Mouse (Mus musculus): Measurements from ENCODE around the gene Grin3b. TPM values are rescaled to one million over a fixed set of nuclear protein-coding genes. Genes with fewer than 3 reads are reported as not detected.
A peak's percentile ranks its signal among the peaks of the same experiment; 100 is the strongest.

Grin3b gene
- polyA plus RNA-seq, 1 experiment: 0.91 TPM

DNA sequence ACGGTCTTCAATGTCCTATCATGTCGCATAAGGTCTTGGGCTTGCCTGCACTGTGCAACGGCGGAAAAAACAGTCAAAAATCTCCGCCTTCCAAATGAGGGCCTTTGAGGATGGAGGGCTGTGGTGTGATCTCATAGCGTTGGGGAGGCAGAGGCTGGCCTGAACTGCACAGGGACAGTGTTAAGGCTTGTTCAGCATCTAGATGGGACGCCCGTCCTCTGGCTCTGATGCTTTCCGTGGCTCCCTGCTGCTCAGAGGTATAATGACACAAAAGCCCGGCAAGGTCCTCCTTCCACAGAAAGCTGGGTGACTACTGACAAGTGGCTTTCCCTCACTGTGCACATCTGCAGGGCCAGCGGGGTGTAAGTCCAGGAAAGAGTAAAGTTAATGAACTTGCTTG is 49.7 kb downstream of the Grin3b start:
- no peak for TF ChIP-seq CTCF (IDR thresholded peaks at IDR 0.05; ENCODE audit: low read depth, low read length)
- TF ChIP-seq POLR2A (IDR thresholded peaks at IDR 0.05; ENCODE audit: borderline replicate concordance, low read depth, low read length): no peak
- Histone ChIP-seq H3K4me1 (ENCODE audit: control insufficient read depth, insufficient read depth, low read length) (peaks cover 36% of the 10 kb centered on the region), H3K4me3 (ENCODE audit: insufficient read depth, low read length) (no peak overlapping the region), H3K27ac (ENCODE audit: insufficient read depth, low read depth, low read length) (no peak overlapping the region)

DNA sequence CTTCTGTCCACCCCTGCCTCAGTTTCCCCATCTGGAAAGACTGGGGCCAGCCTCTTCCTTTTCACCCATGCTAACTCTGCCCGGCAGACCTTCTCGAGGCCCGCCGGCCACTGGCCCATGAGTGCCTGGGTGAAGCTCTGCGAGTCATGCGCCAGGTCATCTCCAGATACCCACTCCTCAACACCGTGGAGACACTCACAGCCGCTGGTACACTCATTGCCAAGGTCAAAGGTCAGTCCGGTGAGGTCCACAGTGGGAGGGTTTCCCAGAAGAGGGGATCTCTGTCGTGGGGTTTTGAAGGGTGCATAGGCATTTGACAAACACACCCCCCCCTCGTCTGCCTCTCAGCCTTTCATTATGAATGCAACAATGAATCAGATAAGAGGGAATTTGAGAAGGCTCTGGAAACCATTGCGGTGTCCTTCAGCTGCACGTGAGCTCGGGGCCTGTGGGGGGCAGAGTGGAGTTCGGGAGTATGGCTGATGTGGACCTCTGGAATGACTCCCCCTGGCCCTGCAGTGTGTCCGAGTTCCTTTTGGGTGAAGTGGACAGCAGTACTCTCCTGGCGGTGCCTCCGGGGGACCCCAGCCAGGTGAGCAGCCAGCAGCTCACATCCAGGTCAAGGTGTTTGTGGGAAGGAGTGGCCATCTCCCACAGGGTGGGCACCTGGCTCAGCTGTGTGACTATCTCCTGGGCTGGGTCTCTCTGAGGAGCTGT is 50.2 kb downstream of the Grin3b start:
- Histone ChIP-seq H3K27ac (ENCODE audit: insufficient read depth, low read depth, low read length) (no peak overlapping the region), H3K4me3 (ENCODE audit: insufficient read depth, low read length) (no peak overlapping the region), H3K4me1 (ENCODE audit: control insufficient read depth, insufficient read depth, low read length) (peaks cover 41% of the 10 kb centered on the region)
- no peak for TF ChIP-seq POLR2A (IDR thresholded peaks at IDR 0.05; ENCODE audit: borderline replicate concordance, low read depth, low read length)
- TF ChIP-seq CTCF (IDR thresholded peaks at IDR 0.05; ENCODE audit: low read depth, low read length): no peak

DNA sequence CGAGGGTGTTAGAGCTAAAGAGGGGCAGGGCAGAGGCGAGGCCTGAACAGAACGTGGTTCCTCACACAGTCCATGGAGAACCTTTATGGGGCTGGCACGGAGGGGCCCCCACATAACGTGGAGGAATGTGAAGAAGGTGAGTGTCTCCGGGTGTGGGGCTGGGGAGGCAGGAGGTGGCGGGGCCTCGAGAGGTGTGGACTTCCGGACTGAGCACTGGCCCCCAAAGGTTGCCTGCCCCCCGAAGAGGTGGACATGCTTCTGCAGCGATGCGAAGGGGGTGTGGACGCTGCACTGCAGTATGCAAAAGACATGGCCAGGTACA is 50.8 kb downstream of the Grin3b start:
- no peak overlapping the region for H3K27ac ChIP-seq (ENCODE audit: insufficient read depth, low read depth, low read length)
- peaks cover 38% of the 10 kb centered on the region for H3K4me1 ChIP-seq (ENCODE audit: control insufficient read depth, insufficient read depth, low read length)
- H3K4me3 ChIP-seq (ENCODE audit: insufficient read depth, low read length): no peak overlapping the region
- TF ChIP-seq CTCF (IDR thresholded peaks at IDR 0.05; ENCODE audit: low read depth, low read length): no peak
- TF ChIP-seq POLR2A (IDR thresholded peaks at IDR 0.05; ENCODE audit: borderline replicate concordance, low read depth, low read length): no peak

DNA sequence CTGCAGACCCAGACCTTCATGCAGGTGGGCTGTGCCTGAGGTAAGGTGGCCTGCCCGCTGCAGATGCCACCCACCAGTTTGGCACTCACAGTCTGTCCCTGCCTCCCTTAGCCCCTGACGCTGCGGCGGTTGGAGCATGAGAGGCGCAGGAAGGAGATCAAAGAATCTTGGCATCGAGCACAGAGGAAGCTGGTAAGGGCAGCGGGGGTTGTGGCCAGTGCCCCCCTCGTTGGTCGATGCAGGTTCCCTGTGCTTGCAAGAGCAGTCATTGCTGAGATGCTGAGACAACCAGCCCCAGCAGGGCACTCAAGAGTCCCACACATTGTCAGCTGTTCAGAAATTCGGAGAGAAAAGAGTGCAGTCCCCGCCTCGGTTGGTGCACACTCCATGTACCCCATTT is 51.6 kb downstream of the Grin3b start:
- Histone ChIP-seq H3K4me1 (ENCODE audit: control insufficient read depth, insufficient read depth, low read length) (peaks cover 37% of the 10 kb centered on the region), H3K27ac (ENCODE audit: insufficient read depth, low read depth, low read length) (no peak overlapping the region), H3K4me3 (ENCODE audit: insufficient read depth, low read length) (no peak overlapping the region)
- TF ChIP-seq POLR2A (IDR thresholded peaks at IDR 0.05; ENCODE audit: borderline replicate concordance, low read depth, low read length) (no peak), CTCF (IDR thresholded peaks at IDR 0.05; ENCODE audit: low read depth, low read length) (no peak)

DNA sequence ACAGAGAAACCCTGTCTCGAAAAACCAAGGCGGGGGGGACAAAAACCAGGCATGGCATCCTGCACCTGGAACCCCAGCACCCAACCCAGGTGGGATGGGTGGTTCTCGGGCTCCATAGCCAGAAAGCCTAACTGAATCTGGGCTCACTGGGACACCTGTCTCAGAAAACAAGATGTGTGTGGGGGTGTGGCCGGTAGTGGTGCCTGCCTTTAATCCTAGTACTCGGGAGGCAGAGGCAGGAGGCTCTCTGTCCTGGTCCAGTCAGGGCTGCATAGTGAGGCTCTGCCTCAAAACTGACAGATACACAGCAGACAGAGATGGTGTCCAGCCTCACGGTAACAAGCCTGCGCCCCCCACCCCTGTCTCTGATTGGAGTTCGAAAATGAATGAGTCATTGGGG is 52.3 kb downstream of the Grin3b start:
- H3K27ac ChIP-seq (ENCODE audit: insufficient read depth, low read depth, low read length): peak overlapping the region; percentile 7; the same call in 1 of the 2 replicates
- H3K4me3 ChIP-seq (ENCODE audit: insufficient read depth, low read length): no peak overlapping the region
- TF ChIP-seq POLR2A (IDR thresholded peaks at IDR 0.05; ENCODE audit: borderline replicate concordance, low read depth, low read length): no peak
- no peak for TF ChIP-seq CTCF (IDR thresholded peaks at IDR 0.05; ENCODE audit: low read depth, low read length)

DNA sequence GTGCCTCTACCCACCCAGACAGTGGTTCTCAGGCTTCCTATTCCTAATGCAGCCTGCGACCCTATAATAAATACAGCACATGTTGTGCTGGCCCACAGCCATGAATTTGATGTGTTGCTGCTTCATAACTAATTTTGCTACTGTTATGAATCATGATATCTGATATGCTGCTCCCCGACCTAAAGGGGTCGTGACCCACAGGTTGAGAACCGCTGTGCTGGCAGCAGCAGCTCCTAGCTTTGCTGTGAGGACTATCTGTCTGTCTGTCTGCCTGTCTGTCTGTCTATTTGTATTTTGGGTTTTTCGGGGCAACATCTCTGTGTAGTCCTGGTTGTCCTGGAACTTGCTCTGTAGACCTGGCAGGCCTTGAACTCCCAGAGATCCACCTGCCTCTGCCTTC is 53.2 kb downstream of the Grin3b start:
- no peak for TF ChIP-seq CTCF (IDR thresholded peaks at IDR 0.05; ENCODE audit: low read depth, low read length)
- TF ChIP-seq POLR2A (IDR thresholded peaks at IDR 0.05; ENCODE audit: borderline replicate concordance, low read depth, low read length): no peak
- Histone ChIP-seq H3K4me1 (ENCODE audit: control insufficient read depth, insufficient read depth, low read length) (peaks cover 37% of the 10 kb centered on the region), H3K4me3 (ENCODE audit: insufficient read depth, low read length) (peak overlapping the region; percentile 40; the same call in 1 of the 2 replicates), H3K27ac (ENCODE audit: insufficient read depth, low read depth, low read length) (peak overlapping the region; percentile 84)

More for the DNA sequence above, 52.3 kb downstream of the Grin3b start:
- H3K4me1 ChIP-seq (ENCODE audit: control insufficient read depth, insufficient read depth, low read length): peaks cover 37% of the 10 kb centered on the region

DNA sequence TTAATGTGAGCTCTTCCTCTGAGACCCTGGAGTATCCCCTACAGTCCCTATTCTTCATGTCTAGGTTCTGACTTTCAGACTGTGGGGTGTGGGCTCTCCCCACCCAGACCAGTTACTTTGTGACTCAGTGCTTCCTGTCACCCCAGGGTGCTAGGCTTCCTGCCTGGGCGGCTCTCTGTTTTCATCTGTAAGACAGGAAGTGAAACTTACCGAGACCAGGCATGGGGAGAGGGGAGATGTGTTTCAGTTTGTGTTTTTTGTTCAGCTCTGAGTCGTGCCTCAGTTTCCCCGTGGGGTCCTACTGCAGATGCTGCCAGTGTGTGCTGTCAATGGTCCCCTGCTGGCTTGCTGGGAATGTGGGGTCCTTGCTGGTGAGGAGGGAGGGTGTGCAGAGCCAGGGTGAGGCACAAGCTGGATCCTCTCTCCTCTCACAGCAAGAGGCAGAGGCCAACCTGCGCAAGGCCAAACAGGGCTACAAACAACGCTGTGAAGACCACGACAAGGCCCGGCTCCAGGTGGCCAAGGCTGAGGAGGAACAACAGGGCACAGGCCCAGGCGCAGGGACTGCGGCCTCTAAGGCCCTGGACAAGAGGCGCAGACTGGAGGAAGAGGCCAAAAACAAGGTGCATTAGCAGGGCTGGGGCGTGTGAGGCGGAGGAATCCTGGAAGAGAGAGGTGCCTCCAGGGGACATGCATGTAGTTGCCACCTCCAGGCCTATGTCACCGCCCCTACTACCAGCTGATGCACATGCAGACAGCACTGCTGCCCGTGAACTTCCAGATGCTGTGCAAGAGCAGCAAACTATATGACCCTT is 53.9 kb downstream of the Grin3b start:
- no peak for TF ChIP-seq POLR2A (IDR thresholded peaks at IDR 0.05; ENCODE audit: borderline replicate concordance, low read depth, low read length)
- no peak for TF ChIP-seq CTCF (IDR thresholded peaks at IDR 0.05; ENCODE audit: low read depth, low read length)
- peak overlapping the region; percentile 40 for H3K4me3 ChIP-seq (ENCODE audit: insufficient read depth, low read length)
- H3K4me1 ChIP-seq (ENCODE audit: control insufficient read depth, insufficient read depth, low read length): peaks cover 32% of the 10 kb centered on the region
- H3K27ac ChIP-seq (ENCODE audit: insufficient read depth, low read depth, low read length): peak overlapping the region; percentile 84

DNA sequence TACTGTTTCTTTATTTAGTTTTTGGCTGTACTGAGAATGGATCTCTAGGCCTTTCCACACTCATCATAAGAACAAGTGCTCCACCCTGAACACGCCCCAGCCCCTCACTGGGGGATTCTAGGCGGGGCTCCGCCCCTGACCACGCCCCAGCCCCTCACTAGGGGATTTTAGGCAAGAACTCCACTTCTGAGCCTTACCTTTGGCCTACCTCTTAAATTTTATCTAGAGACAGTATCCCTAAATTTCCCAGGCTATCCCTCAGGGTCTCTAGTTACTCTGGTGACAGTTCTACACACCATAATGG is 54.5 kb downstream of the Grin3b start:
- H3K4me1 ChIP-seq (ENCODE audit: control insufficient read depth, insufficient read depth, low read length): peaks cover 30% of the 10 kb centered on the region
- H3K27ac ChIP-seq (ENCODE audit: insufficient read depth, low read depth, low read length): peak overlapping the region; percentile 84
- TF ChIP-seq CTCF (IDR thresholded peaks at IDR 0.05; ENCODE audit: low read depth, low read length) (no peak), POLR2A (IDR thresholded peaks at IDR 0.05; ENCODE audit: borderline replicate concordance, low read depth, low read length) (no peak)
- H3K4me3 ChIP-seq (ENCODE audit: insufficient read depth, low read length): no peak overlapping the region

DNA sequence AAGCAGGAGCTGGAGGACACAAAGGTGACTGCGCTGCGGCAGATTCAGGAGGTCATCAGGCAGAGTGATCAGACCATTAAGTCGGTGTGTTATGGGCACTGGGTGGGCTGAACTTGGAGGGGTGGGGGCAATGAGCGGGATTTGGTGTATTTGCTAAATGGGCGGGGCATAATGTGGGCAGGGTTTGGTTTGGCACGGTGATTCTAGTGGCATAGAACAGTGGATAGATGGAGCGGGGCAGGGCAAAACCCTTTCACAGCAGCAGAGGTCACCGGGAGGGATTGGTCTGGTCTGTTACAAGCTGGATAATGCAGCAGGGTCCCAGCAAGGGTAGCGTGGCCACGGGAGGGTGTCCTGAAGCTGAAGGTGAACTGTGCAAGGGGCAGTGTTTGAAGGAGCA is 54.9 kb downstream of the Grin3b start:
- Histone ChIP-seq H3K4me3 (ENCODE audit: insufficient read depth, low read length) (no peak overlapping the region), H3K4me1 (ENCODE audit: control insufficient read depth, insufficient read depth, low read length) (peaks cover 29% of the 10 kb centered on the region), H3K27ac (ENCODE audit: insufficient read depth, low read depth, low read length) (no peak overlapping the region)
- TF ChIP-seq POLR2A (IDR thresholded peaks at IDR 0.05; ENCODE audit: borderline replicate concordance, low read depth, low read length): no peak
- no peak for TF ChIP-seq CTCF (IDR thresholded peaks at IDR 0.05; ENCODE audit: low read depth, low read length)

DNA sequence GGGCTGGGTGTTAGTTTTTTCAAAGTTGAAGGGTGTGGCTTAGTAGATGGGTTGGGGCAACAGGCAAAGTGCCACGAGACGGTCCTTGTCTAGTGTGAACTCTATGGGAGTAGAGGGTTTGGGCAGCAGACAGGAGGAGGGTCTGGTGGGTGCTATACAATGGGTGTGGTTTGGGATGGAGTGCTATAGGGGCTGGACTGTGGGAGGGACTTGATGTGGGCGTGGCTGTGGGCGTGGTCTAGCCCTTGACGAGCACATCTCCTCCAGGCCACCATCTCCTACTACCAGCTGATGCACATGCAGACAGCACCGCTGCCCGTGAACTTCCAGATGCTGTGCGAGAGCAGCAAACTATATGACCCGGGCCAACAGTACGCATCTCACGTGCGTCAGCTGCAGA is 55.4 kb downstream of the Grin3b start:
- Histone ChIP-seq H3K4me3 (ENCODE audit: insufficient read depth, low read length) (no peak overlapping the region), H3K27ac (ENCODE audit: insufficient read depth, low read depth, low read length) (no peak overlapping the region), H3K4me1 (ENCODE audit: control insufficient read depth, insufficient read depth, low read length) (peaks cover 27% of the 10 kb centered on the region)
- TF ChIP-seq POLR2A (IDR thresholded peaks at IDR 0.05; ENCODE audit: borderline replicate concordance, low read depth, low read length) (no peak), CTCF (IDR thresholded peaks at IDR 0.05; ENCODE audit: low read depth, low read length) (no peak)

Other genes starting within 250 kb of the Grin3b start
- gene Polrmt, start 224.1 kb upstream of the Grin3b start, polyA plus RNA-seq (2012; ENCODE audit: insufficient read depth, insufficient read length, missing spikeins): 18.8 and 19.8 TPM in 2 replicates
- not detected in 2 replicates for gene Fgf22, start 215.6 kb upstream of the Grin3b start, polyA plus RNA-seq (2012; ENCODE audit: insufficient read depth, insufficient read length, missing spikeins)
- 23.3 and 27.6 TPM in 2 replicates for gene Rnf126, start 203.8 kb upstream of the Grin3b start, polyA plus RNA-seq (2012; ENCODE audit: insufficient read depth, insufficient read length, missing spikeins)
- 1.0 and 1.1 TPM in 2 replicates for gene Fstl3, start 193.4 kb upstream of the Grin3b start, polyA plus RNA-seq (2012; ENCODE audit: insufficient read depth, insufficient read length, missing spikeins)
- not detected in 2 replicates for gene Prss57, start 179.8 kb upstream of the Grin3b start, polyA plus RNA-seq (2012; ENCODE audit: insufficient read depth, insufficient read length, missing spikeins)
- gene Palm, start 177.1 kb upstream of the Grin3b start, polyA plus RNA-seq (2012; ENCODE audit: insufficient read depth, insufficient read length, missing spikeins): 2.9 and 3.4 TPM in 2 replicates
- 0.91 TPM in 1 of 2 replicates, not detected in the other for gene Misp, start 149.7 kb upstream of the Grin3b start, polyA plus RNA-seq (2012; ENCODE audit: insufficient read depth, insufficient read length, missing spikeins)
- 129 and 141 TPM in 2 replicates for gene Ptbp1, start 116.3 kb upstream of the Grin3b start, polyA plus RNA-seq (2012; ENCODE audit: insufficient read depth, insufficient read length, missing spikeins)
- gene Prtn3, start 96.2 kb upstream of the Grin3b start, polyA plus RNA-seq (2012; ENCODE audit: insufficient read depth, insufficient read length, missing spikeins): not detected in 2 replicates
- not detected in 2 replicates for gene Plppr3, start 96.1 kb upstream of the Grin3b start, polyA plus RNA-seq (2012; ENCODE audit: insufficient read depth, insufficient read length, missing spikeins)
- gene Elane, start 84.5 kb upstream of the Grin3b start, polyA plus RNA-seq (2012; ENCODE audit: insufficient read depth, insufficient read length, missing spikeins): 0.75 TPM in 1 of 2 replicates, not detected in the other
- 1.3 TPM in 1 of 2 replicates, not detected in the other for gene Cfd, start 79.9 kb upstream of the Grin3b start, polyA plus RNA-seq (2012; ENCODE audit: insufficient read depth, insufficient read length, missing spikeins)
- gene Med16, start 61.8 kb upstream of the Grin3b start, polyA plus RNA-seq (2012; ENCODE audit: insufficient read depth, insufficient read length, missing spikeins): 14.6 and 19.3 TPM in 2 replicates
- not detected in 2 replicates for gene Gm26602, start 59.9 kb upstream of the Grin3b start, polyA plus RNA-seq (2012; ENCODE audit: insufficient read depth, insufficient read length, missing spikeins)
- gene Kiss1r, start 53.7 kb upstream of the Grin3b start, polyA plus RNA-seq (2012; ENCODE audit: insufficient read depth, insufficient read length, missing spikeins): 0.67 and 0.71 TPM in 2 replicates
- 87.2 and 90.4 TPM in 2 replicates for gene R3hdm4, start 49.5 kb upstream of the Grin3b start, polyA plus RNA-seq (2012; ENCODE audit: insufficient read depth, insufficient read length, missing spikeins)
- 15.4 and 17.8 TPM in 2 replicates for gene Arid3a, start 43.7 kb upstream of the Grin3b start, polyA plus RNA-seq (2012; ENCODE audit: insufficient read depth, insufficient read length, missing spikeins)
- 32.2 and 35.8 TPM in 2 replicates for gene Wdr18, start 10.6 kb upstream of the Grin3b start, polyA plus RNA-seq (2012; ENCODE audit: insufficient read depth, insufficient read length, missing spikeins)
- gene Tmem259, start 13.6 kb downstream of the Grin3b start, polyA plus RNA-seq (2012; ENCODE audit: insufficient read depth, insufficient read length, missing spikeins): 86.5 and 101 TPM in 2 replicates
- 37.5 and 41.5 TPM in 2 replicates for gene Cnn2, start 17.9 kb downstream of the Grin3b start, polyA plus RNA-seq (2012; ENCODE audit: insufficient read depth, insufficient read length, missing spikeins)
- 24.6 and 27.5 TPM in 2 replicates for gene Abca7, start 25.8 kb downstream of the Grin3b start, polyA plus RNA-seq (2012; ENCODE audit: insufficient read depth, insufficient read length, missing spikeins)
- 218 TPM in 2 replicates for gene Arhgap45, start 45.9 kb downstream of the Grin3b start, polyA plus RNA-seq (2012; ENCODE audit: insufficient read depth, insufficient read length, missing spikeins)
- 53.0 and 55.5 TPM in 2 replicates for gene Polr2e, start 69.1 kb downstream of the Grin3b start, polyA plus RNA-seq (2012; ENCODE audit: insufficient read depth, insufficient read length, missing spikeins)
- gene Gpx4, start 76.5 kb downstream of the Grin3b start, polyA plus RNA-seq (2012; ENCODE audit: insufficient read depth, insufficient read length, missing spikeins): 311 and 322 TPM in 2 replicates
- 54.5 and 55.8 TPM in 2 replicates for gene Sbno2, start 134.9 kb downstream of the Grin3b start, polyA plus RNA-seq (2012; ENCODE audit: insufficient read depth, insufficient read length, missing spikeins)
- 104 TPM in 2 replicates for gene Stk11, start 145.1 kb downstream of the Grin3b start, polyA plus RNA-seq (2012; ENCODE audit: insufficient read depth, insufficient read length, missing spikeins)
- 198 TPM in 2 replicates for gene Atp5d, start 167.9 kb downstream of the Grin3b start, polyA plus RNA-seq (2012; ENCODE audit: insufficient read depth, insufficient read length, missing spikeins)
- gene Cbarp, start 170.1 kb downstream of the Grin3b start, polyA plus RNA-seq (2012; ENCODE audit: insufficient read depth, insufficient read length, missing spikeins): 2.0 and 2.9 TPM in 2 replicates
- gene Midn, start 177.6 kb downstream of the Grin3b start, polyA plus RNA-seq (2012; ENCODE audit: insufficient read depth, insufficient read length, missing spikeins): 32.9 and 40.5 TPM in 2 replicates
- 48.0 and 49.8 TPM in 2 replicates for gene Cirbp, start 195.3 kb downstream of the Grin3b start, polyA plus RNA-seq (2012; ENCODE audit: insufficient read depth, insufficient read length, missing spikeins)
- gene 1600002K03Rik, start 202.2 kb downstream of the Grin3b start, polyA plus RNA-seq (2012; ENCODE audit: insufficient read depth, insufficient read length, missing spikeins): 22.7 and 23.9 TPM in 2 replicates
- gene Efna2, start 208.8 kb downstream of the Grin3b start, polyA plus RNA-seq (2012; ENCODE audit: insufficient read depth, insufficient read length, missing spikeins): 0.51 and 1.0 TPM in 2 replicates